Mouse (Mus musculus) layer of hippocampus, postnatal 14 days (tissue): ENCODE measurements around the gene Zfp827. TPM values are rescaled to one million over a fixed set of nuclear protein-coding genes. Genes with fewer than 3 reads are reported as not detected.

ENCODE experiments used
- DNase-seq, 2 experiments: peaks; one replicate each; pipeline ENCODE4 v3.0.0; 2021 to 2022; ENCODE audit warnings: low spot score in 2 of 2, mixed read lengths in 1 of 2
- total RNA-seq, 2 experiments: library from RNA; stranded (reverse); gene quantifications; 2 replicates each; pipeline ENCODE4 v1.2.3; 2021

The Zfp827 gene
- total RNA-seq, 2 experiments from 2014 or later, result 26.8 to 28.3 TPM

DNA sequence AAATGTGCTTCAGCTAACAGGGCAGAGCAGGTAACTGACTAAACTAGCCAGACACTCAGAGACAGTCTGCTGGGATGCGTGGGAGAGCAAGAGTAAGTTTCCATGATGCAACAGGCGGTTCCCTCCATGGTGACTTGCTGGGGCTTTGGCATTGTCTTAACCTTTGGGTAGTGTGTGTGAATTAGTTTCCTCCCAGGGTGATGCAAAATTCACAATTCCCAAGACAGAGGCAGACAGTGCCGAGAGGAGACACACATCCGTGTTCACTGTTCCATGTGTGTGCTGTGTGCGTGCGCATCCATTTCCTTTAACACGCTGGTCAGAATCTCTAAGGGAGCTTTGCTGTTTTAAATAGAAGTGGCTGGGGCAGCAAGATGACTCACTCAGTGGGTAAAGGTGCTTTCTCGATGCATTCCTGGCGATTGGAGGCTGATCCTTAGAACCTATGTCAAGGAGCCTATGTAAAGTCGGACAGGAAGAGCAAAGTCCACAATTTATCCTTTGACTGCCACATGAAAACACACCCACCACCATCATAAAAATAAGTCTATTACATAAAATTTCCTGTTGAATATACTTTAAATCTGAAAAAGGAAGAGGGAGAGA, 127.4 kb downstream of the Zfp827 start:
- DNase-seq, result no peak

DNA sequence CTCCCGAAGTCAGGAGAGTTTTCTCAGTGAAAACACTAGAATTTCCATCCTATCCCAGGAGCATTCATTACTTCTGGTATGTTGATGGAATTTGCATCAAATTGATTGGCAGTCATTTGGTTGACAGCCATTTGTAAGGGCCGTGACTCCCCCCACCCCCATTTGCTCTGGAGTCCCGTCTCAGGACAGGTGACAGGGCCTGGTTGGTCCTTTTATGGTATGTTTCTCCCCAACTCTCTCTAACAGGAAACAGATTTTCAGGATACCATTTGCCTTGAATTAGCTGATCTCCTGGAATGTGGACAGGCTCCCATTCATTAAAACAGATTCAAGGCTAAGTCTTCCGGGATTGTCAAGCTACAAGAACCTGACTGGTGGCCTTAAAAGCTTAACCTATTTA, 129.1 kb downstream of the Zfp827 start:
- no peak for DNase-seq

DNA sequence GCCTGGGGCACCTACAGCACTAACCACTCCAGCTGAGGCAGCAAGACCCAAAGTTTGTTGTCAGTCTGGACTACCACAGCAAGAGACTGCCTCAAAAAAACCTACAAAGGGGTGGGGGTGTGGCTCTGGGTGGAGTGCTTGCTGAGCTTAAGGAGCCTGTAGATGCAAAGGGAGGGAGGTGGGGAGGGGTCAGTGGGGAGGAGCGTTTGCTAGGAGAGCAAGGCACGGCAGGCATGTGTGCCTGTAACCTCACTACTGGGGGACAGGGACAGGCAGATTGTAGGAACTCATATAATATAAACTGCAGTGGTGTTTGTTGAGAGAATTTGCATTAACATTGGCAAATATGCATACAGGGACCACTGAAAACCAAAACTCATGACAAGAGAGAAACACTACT, 130.1 kb downstream of the Zfp827 start:
- no peak for DNase-seq

DNA sequence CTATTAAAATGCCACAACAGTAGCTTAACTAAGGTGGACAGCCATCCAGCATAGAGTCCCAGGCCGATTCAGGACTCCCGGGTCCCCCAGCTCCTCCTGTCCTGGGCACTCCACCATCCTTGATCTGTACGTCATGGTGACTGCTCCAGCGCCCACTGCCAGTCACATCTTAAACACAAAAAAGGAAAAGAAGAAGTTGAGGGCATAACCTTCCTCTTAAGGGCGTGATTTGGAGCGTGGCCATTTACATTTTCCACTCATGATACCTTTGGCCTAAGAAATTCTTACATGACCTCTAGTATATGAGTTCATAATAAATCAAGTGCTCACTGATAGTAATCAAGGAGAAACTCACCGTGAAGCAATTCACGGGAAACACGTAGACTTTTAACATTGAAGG, 131.2 kb downstream of the Zfp827 start:
- no peak for DNase-seq

DNA sequence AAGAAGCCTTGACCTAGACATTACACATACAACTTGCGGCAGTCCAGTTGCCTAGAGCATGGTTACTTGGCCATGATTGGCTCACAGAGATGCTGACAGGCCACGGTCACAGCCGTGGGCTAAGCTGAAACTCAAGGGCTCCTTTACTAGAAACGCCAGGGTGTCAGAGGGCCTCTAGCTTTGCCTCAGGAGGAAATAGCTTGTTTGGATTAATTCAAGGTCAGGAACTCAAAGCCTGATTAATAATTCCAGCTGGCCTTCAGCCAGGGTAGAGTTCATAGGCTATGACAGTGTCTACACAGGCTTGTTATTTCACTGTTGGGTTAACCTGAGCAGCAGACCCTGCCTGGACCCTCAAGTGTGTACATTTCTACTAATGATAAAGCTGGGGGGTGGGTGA, 132.1 kb downstream of the Zfp827 start:
- DNase-seq, result no peak

DNA sequence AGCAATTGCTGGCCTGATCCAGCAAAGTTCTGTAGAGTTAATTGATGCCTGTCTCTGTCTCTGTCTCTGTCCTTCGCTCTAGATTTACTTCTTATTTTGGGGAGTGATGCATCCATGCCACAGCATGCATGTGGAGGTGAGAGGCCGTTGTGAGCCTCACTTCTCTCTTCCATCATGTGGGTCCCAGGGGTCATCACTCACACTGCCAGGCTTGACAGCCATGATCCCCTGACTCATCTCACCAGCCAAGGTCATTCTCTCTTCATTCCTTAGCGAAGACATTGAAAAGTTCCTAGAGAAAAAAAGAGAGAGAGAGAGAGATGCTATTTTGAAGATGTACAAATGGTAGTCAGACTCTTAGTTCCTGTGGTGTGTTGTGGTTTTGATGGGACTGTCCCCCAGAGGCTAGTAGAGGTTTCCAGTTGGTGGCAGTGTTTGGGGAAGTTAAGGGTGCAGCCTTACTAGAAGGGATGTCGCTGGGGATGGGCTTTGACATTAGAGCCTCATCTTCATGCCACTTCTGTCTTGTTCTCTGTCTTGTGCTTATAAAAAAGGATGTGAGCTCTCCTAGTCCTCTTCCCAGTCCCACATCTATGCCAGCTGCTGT, 133.0 kb downstream of the Zfp827 start:
- no peak for DNase-seq

DNA sequence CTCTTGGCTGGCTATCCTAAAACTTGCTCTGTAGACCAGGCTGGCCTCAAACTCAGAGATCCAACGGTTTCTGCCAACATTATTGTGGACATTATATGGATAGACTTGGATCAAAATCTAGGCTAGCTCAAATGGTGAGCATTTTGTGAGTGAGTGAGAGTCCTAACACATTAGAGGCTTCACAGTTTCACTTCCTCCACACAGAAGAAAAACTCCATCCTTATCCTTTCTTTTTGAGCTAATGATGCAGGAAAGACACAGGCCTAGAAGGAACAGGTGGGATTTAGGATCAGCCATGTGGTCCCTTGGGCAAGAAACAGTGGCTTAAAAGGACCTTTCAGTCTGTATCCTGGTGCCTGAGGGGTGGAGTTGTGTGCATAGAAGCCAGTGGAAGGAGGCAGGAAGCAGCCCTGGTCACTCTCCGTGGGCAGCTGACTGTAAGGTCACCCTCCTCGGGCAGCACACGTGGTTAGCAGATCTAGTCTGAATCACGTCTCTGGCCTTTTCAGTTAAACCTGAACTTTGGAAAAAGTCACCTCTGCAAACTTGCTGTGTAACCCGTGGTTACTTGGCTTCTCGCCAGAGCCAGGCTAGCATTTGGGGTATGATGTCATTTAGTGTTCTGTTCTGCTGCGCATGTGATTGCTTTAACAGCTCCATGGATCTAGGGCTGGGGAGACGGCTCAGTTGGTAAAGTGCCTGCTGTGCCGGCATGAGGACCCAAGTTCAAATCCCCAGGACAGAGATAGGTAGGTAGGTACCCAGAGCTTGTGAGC, 134.5 kb downstream of the Zfp827 start:
- peak; percentile 55 to 63 for DNase-seq

DNA sequence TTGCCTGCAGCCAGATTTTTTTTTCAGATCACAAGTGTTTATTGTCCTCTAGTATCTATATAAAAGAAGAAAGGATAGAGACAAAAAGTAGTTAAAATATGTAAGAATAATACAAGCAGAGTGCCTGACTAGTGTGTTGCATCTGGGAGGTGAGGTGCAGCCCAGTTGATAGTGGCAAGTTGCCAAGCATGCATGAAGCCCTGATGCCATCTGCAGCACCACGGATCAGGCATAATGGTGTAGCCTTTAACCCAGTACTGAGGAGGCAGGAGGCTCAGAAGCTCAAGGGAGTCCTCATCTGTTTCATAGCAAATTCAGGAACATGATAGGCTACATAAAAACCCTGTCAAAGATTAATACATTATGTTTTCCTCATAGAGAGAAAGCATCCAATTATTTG, 136.1 kb downstream of the Zfp827 start:
- no peak for DNase-seq

DNA sequence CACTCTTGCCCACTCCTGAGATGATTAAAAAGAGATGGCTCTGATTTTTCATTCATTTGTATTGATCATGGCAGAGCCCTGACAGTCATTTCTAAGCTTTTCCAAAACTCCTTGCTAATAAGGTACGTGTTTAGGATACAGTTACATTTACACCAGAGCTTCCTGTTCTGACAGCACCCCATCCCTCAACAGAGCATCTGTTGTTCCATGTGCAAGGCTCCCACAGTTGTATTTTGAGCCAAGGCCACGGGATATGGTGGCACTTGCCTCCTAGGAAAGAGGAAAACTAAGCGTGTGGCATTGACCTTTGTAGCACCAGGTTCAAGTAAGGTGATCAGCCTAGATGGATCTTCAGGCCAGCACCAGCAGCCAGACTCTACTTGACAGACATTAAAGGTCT, 137.0 kb downstream of the Zfp827 start:
- peak in 1 of 2 experiments; percentile 28 for DNase-seq

DNA sequence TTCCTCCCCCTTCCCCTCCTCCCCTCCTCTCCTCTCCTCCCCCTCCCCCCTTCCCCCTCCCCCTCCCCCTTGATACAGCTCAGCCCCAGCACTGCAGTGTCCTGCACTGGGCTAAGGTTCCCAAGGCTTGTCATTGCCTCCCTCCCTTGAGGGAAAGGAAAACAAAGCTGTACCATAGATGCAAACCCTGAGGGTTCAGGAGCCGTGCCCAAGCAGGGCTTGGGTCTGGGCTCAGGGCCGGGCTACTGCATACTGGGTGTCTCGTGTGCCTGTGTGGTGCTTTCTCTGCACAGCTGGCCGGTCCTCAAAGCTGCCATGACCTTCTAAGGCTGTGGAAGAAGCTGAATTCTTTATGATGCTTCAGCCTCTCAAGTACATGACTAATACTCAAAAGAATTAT, 145.4 kb downstream of the Zfp827 start:
- DNase-seq, result no peak

DNA sequence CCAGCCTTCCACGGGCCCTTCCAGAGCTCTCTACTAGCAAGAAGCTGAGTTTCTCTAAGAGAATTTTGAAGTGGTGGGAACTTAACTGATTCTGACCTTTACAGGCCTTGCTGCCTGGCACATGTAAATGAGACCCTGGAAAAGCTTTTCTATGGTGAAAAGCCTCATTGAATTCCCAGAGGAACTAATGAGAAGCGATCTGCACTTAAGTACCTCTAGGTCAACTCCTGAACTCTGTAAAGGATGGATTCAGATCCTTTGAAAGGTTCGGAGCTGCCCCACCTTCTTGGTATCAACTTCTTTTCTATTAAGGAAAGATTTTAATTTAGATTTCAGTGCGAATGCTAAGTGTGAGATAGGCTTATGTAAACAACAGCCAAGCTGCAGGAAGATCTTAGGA, 147.8 kb downstream of the Zfp827 start:
- no peak for DNase-seq

DNA sequence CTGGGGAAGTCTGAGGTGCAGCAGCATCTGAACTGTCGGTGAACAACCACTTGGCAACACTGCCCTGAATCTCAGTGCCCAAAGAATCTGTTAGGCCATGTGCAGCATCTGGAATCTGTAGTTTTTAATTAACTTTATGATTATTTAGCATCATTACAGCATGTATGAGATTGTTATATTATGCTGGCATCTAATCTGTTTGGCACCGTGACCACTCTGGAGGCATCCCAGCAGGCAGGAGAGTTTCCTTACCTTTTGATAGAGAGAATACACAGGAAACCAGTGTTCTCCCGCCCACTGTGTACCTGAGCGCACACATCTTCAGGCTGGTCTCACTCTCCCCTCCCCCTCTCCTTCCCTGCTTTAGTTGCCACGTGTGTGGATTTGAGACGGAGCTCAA, 151.4 kb downstream of the Zfp827 start:
- no peak for DNase-seq

DNA sequence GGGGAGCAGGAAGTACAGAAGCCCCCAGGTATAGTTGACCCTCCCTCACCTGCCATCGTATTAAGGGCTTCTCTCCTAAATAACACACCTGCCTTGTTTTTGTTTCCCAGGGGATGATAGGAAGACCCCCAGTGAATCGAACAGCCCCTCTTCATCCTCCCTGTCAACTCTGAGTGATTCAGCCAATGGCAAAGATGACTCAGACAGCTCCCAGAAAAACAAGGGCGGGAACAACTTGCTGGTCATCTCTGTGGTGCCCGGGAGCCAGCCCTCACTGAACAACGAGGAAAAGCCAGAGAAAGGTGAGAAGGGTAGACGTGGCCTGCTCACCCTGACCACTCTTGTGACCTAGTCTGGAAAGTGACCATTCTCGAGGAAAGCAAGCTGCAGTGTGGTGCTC, 157.3 kb downstream of the Zfp827 start:
- no peak for DNase-seq

DNA sequence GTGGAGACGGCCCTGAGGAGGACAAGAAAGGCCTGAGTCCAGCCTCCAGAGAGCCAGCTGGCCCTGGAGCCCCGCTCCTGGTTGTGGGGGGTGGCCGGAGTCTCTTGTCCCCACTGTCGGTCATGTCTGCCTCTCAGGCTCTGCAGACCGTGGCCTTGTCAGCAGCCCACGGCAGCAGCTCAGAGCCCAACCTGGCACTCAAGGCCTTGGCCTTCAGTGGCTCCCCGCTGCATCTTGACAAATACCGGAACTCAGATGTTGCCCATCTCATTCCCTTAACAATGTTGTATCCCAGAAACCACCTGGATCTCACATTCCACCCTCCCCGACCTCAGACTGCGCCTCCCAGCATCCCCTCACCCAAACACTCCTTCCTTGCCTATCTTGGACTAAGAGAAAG, 161.8 kb downstream of the Zfp827 start:
- no peak for DNase-seq

DNA sequence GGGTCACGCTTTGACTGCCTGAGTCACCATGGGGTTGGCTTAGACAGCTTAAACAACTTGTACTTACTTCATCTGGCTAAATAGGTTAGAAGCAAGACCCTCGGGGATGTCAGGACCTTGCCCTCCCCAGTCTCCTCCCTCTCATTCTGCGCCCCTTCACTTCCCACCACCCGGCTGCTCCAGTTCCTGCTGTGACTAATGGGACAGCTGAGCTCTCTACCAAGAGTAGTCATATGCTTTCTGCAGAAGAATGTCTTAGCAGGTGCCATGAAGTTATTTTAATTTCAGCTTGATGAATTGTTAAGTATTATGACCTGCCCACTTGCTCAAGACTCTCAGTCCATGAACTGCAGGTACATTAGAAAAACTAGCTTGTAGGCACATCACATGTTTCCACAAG, 168.2 kb downstream of the Zfp827 start:
- DNase-seq, result no peak

DNA sequence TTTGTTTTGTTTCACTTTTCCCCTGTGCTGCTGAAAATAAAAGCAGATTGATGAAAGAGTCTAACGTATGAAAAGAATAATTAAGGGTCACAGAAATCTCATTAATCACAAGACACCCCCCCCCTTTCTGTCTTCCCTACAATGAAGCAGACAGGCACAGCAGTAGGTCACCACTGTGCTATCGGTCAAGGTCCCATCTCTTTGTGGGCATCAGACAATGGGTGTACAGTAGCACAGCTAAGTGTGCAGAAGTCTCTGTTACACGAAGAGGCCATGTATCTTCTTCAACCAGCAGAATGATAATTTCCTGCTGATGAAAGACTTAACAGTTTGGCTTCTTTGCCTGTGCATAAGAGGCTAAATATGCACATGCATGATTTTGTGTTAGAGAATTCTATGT, 170.4 kb downstream of the Zfp827 start:
- no peak for DNase-seq

DNA sequence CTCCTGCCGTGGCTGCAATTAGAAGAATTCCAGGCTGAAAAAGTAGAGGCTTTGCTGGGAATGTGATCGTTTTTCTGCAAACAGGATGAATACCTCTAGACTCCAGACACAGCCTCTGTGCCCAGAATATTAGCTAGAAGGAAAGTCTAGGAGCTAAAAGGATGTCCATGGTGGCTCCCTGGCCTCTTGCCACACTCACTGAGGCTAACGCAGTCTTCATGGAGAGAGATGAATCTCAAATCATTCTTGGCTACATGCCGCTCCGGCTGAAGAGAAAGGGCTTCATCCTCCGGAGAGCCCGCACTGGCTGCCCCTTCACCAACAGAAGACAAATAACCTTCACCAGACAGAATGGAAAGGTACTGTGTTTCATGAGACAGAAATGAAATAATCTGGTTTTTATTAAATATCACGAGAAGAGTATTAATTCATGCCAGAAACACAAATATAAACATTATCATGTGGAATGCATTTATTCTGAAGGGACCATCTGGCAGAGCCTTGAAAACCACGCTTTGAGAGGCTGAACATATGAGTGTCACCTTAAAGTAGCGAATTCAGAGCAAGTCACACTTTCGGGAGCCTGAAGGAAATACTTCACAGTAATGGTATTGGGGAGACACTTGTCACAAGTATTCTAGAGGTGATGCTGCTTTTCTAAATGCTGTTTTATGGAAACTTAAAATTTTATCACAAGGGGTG, 173.4 kb downstream of the Zfp827 start:
- no peak for DNase-seq

DNA sequence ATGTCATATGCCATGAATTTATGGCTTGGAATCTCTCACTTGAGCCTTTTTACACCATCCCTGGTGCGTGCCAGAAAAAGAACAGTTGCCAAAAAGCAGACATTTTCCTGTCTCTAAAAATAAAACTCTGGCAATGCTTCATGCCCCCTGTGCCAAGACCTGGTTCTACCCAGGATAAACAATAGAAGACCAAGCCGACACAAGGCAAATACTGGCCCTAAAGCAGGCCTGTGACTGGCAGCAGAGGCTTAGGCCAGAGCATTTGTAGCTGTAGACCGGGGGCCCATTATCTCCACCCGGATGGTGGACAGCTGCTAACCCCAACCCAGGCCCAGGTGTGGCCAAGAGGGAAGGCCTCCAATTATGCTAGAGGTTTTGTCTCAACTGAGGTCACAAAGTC, 178.7 kb downstream of the Zfp827 start:
- no peak for DNase-seq

DNA sequence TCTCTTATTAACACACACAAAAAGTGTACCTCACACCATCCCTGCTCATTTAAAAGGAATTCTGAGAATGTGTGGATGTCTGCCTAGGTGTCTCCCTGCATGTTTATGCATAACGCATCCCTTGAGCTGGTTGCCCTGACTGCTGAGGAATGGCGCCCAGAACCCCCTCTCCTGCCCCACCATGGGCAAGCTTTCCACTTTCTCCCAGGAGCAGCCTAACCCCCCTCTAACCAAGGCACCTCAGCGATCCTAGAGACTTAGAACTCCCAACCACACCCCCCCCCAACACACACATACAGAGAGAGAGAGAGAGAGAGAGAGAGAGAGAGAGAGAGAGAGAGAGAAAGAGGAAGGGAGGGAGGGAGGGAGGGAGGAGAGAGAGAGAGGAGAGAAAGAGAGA, 179.9 kb downstream of the Zfp827 start:
- no peak for DNase-seq

DNA sequence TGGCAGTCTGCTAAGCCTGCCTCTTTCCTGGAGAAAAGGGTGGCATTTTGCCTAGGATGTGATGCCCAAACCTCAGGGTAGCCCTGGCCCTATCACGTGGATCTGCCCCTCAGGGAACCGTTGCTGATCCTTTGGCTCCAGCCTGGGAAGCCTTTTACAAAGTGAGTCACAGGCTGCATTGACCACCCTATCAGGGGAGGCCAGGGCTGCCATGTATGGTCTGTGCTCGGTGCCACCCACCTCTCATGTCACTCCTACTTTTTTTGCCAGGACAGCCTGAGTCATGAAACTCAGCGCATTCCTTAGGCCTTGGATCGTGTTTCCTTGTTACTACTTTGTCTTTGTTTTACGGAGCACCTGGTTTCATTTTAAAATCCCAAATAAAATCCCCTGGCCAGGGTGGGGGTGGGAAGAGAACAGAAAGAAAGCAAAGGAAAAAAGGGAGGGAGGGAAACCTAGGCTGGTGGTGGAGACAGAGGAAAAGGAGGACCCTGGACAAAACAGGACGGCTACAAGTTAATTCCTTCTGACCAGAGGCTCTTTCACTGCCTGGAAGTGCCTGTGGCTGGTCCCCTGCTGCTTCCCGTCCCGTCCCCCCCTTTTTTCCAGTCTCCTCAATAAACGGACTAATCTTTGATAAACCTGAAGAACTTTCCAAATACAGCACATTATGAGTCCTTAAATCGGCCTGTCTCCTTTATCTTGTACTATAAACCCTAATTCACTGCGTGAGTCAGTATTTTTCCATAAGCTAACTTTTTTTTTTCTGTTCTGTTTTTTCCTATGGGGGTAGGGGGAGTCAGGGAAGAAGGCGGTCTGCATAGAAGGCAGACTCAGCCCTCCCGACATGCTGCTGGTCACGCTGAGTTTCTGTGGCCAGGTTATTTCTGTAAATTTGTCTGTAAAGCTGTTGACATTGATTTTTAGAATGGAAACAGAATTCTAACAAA, 180.7 kb downstream of the Zfp827 start:
- DNase-seq, result no peak
